Mouse (Mus musculus): ENCODE measurements at regions not wholly inside any gene's neighbourhood (a gene's known extent, or its start where the extent isn't known, plus 50 kb on each side); places are given as distances from the start of the nearest gene placed in this dataset.

- no peak for DNase-seq (ENCODE audit: low read depth, low spot score)
Observed at GRCm38 (mm10) chr2:72751441-72751840, 228.8 kb downstream of the Sp3 start.

GRCm38 (mm10) chr2:72752624-72753176 is 227.5 kb downstream of the Sp3 start:
- no peak for DNase-seq (ENCODE audit: low read depth, low spot score)

- DNase-seq (ENCODE audit: low read depth, low spot score), result no peak
Observed at GRCm38 (mm10) chr2:72753788-72754713, 226.2 kb downstream of the Sp3 start.

GRCm38 (mm10) chr2:72763454-72763853 is 216.8 kb downstream of the Sp3 start:
- DNase-seq (ENCODE audit: low read depth, low spot score), result no peak

GRCm38 (mm10) chr2:72769030-72769630 is 211.1 kb downstream of the Sp3 start:
- no peak for DNase-seq (ENCODE audit: low read depth, low spot score)

- no peak for DNase-seq (ENCODE audit: low read depth, low spot score)
Observed at GRCm38 (mm10) chr2:72773401-72773800, 206.8 kb downstream of the Sp3 start.

- no peak for DNase-seq (ENCODE audit: low read depth, low spot score)
Observed at GRCm38 (mm10) chr2:72777330-72777729, 202.9 kb downstream of the Sp3 start.

- DNase-seq (ENCODE audit: low read depth, low spot score), result no peak
Observed at GRCm38 (mm10) chr2:72777806-72778510, 202.3 kb downstream of the Sp3 start.

GRCm38 (mm10) chr2:72779268-72780163 is 200.7 kb downstream of the Sp3 start:
- DNase-seq (ENCODE audit: low read depth, low spot score), result no peak

- DNase-seq (ENCODE audit: low read depth, low spot score), result no peak
Observed at GRCm38 (mm10) chr2:72781369-72782275, 198.6 kb downstream of the Sp3 start.

GRCm38 (mm10) chr2:72782355-72782754 is 197.9 kb downstream of the Sp3 start:
- DNase-seq (ENCODE audit: low read depth, low spot score), result no peak

- DNase-seq (ENCODE audit: low read depth, low spot score), result no peak
Observed at GRCm38 (mm10) chr2:72785365-72786043, 194.7 kb downstream of the Sp3 start.

- no peak for DNase-seq (ENCODE audit: low read depth, low spot score)
Observed at GRCm38 (mm10) chr2:72786044-72786737, 194.1 kb downstream of the Sp3 start.

- DNase-seq (ENCODE audit: low read depth, low spot score), result no peak
Observed at GRCm38 (mm10) chr2:72787616-72788015, 192.6 kb downstream of the Sp3 start.

- DNase-seq (ENCODE audit: low read depth, low spot score), result no peak
Observed at GRCm38 (mm10) chr2:72791496-72791895, 188.8 kb downstream of the Sp3 start.

GRCm38 (mm10) chr2:72793424-72793823 is 186.8 kb downstream of the Sp3 start:
- no peak for DNase-seq (ENCODE audit: low read depth, low spot score)

GRCm38 (mm10) chr2:72794501-72794900 is 185.7 kb downstream of the Sp3 start:
- no peak for DNase-seq (ENCODE audit: low read depth, low spot score)

- no peak for DNase-seq (ENCODE audit: low read depth, low spot score)
Observed at GRCm38 (mm10) chr2:72797002-72797718, 183.1 kb downstream of the Sp3 start.
